Mouse (Mus musculus) hindbrain, embryonic 14.5 days (tissue): ENCODE results near the gene Krtap16-1. TPM values are rescaled to one million over a fixed set of nuclear protein-coding genes. Genes with fewer than 3 reads are reported as not detected.

Experiments used
- ATAC-seq: fragments of 200-750 bp; cut with Nextera tagmentation; 2 replicates; pipeline ENCODE4 v1.8.0; 2017; ENCODE audit warnings: moderate number of reproducible peaks, mild to moderate bottlenecking, moderate TSS enrichment, moderate library complexity; ENCODE audit not compliant: low FRiP score
- DNase-seq: peaks from one replicate; pipeline ENCODE4 v3.0.0-alpha.2; 2015; ENCODE audit warnings: low spot score
- H3K27ac ChIP-seq: fragments of 300-500 bp; sonication (generic); 2 replicates; pipeline ENCODE4 v1.5.1; 2014; ENCODE audit warnings: mild to moderate bottlenecking, moderate library complexity
- H3K27me3 ChIP-seq: fragments of 300-500 bp; sonication (generic); 2 replicates; pipeline ENCODE4 v1.6.1; 2014; ENCODE audit warnings: mild to moderate bottlenecking, low read length, mixed read lengths; ENCODE audit not compliant: control insufficient read depth, insufficient read depth
- H3K36me3 ChIP-seq: fragments of 300-500 bp; sonication (generic); replicated peaks from 2 replicates; pipeline ENCODE4 v1.6.1; 2014; ENCODE audit not compliant: control insufficient read depth, insufficient read depth
- H3K4me1 ChIP-seq: fragments of 300-500 bp; sonication (generic); replicated peaks from 2 replicates; pipeline ENCODE4 v1.6.1; 2014; ENCODE audit warnings: antibody characterized with exemption, low read length, mixed read lengths; ENCODE audit not compliant: control insufficient read depth, insufficient read depth
- H3K4me2 ChIP-seq: fragments of 300-500 bp; sonication (generic); replicated peaks from 2 replicates; pipeline ENCODE4 v1.6.1; 2014; ENCODE audit warnings: mild to moderate bottlenecking, moderate library complexity
- H3K4me3 ChIP-seq: fragments of 300-500 bp; sonication (generic); replicated peaks from 2 replicates; pipeline ENCODE4 v1.5.1; 2014; ENCODE audit warnings: mild to moderate bottlenecking, low read length
- H3K9ac ChIP-seq: fragments of 300-500 bp; sonication (generic); 2 replicates; pipeline ENCODE4 v1.6.1; 2014
- H3K9me3 ChIP-seq: fragments of 300-500 bp; sonication (generic); 2 replicates; pipeline ENCODE4 v1.6.1; 2016; ENCODE audit warnings: low read length; ENCODE audit not compliant: control insufficient read depth
- WGBS: fragments of 180-500 bp; shearing (Covaris S2); extraction: QIAGEN DNeasy Blood & Tissue Kit; methylation state at CpG from one replicate; pipeline ENCODE4 v1.1.7; 2014; 5-methylcytosine and 5-hydroxymethylcytosine counted together
- polyA plus RNA-seq: library from polyadenylated mRNA; unstranded; fragments of >200 nt; fragmentation: Nextera tagmentation; extraction: Ambion mirVana; gene quantifications from 2 replicates; pipeline ENCODE4 v1.2.1, GENCODE M21; 2014

Gene Krtap16-1
- polyA plus RNA-seq, 1 experiment from 2014 or later, result 0.16 TPM

DNA sequence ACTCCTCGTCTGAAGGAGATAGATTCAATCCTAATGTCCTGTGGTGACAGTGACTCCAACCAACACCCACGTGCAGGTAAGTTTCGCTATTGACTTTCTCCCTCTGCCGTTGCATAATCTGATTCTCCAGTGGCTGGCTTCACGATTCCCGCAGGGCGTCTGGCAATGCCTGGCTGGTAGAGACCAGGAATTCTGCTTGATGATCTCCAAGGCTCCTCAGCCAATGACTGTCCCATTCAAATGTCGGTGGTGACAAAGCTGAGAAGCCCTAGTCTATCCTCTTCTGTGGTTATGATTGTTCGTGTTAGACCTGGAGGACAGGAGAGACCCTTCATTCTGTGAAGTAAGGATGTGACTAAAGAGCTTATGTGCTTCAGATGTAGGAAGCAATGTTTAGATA is 3.7 kb downstream of the Krtap16-1 start:
- H3K9me3 ChIP-seq, result no peaks in the 10 kb centered on the region
- DNase-seq, result no peak
- no peaks in the 10 kb centered on the region for H3K27me3 ChIP-seq
- H3K4me3 ChIP-seq, result no peak overlapping the region
- no peak for ATAC-seq
- no peak overlapping the region for H3K27ac ChIP-seq
- H3K4me2 ChIP-seq, result no peak overlapping the region
- no peaks in the 10 kb centered on the region for H3K4me1 ChIP-seq
- WGBS, result 91% methylated on average over 9 of the region's 9 CpGs
- no peak overlapping the region for H3K9ac ChIP-seq
- no peaks in the 10 kb centered on the region for H3K36me3 ChIP-seq

- Histone ChIP-seq H3K27ac (no peak within 1 kb of the TSS), H3K4me3 (no peak within 1 kb of the TSS), H3K9me3 (peaks cover 4% of the 10 kb centered on the region), H3K36me3 (no peaks in the 10 kb centered on the region), H3K4me2 (no peak within 1 kb of the TSS), H3K9ac (no peak within 1 kb of the TSS), H3K27me3 (no peaks in the 10 kb centered on the region), H3K4me1 (no peaks in the 10 kb centered on the region)
- DNase-seq, result no peak
- ATAC-seq, result no peak
- 70% methylated on average over 5 of the region's 5 CpGs for WGBS
These were observed 7.4 kb downstream of the Krtap16-1 start, which contains the start of gene Krtap29-1 for GRCm38 (mm10) chr11:99978953-99979352. Krtap29-1 (minus strand) TSS chr11:99979053.

GRCm38 (mm10) chr11:99965961-99966360 is 20.4 kb downstream of the Krtap16-1 start:
- Histone ChIP-seq H3K4me3 (no peak overlapping the region), H3K36me3 (no peaks in the 10 kb centered on the region), H3K27me3 (no peaks in the 10 kb centered on the region), H3K27ac (no peak overlapping the region), H3K9me3 (no peaks in the 10 kb centered on the region), H3K9ac (no peak overlapping the region), H3K4me2 (no peak overlapping the region), H3K4me1 (no peaks in the 10 kb centered on the region)
- 80% methylated on average over 2 of the region's 2 CpGs for WGBS
- no peak for DNase-seq
- no peak for ATAC-seq

GRCm38 (mm10) chr11:99964213-99964612 is 22.2 kb downstream of the Krtap16-1 start:
- Histone ChIP-seq H3K4me2 (no peak overlapping the region), H3K9ac (no peak overlapping the region), H3K36me3 (no peaks in the 10 kb centered on the region), H3K27me3 (no peaks in the 10 kb centered on the region), H3K4me1 (no peaks in the 10 kb centered on the region), H3K9me3 (no peaks in the 10 kb centered on the region), H3K27ac (no peak overlapping the region), H3K4me3 (no peak overlapping the region)
- no peak for ATAC-seq
- no peak for DNase-seq
- WGBS, result 44% methylated on average over 6 of the region's 6 CpGs

GRCm38 (mm10) chr11:99948175-99948574 is 38.2 kb downstream of the Krtap16-1 start, which contains the start of gene Krtap9-5:
Krtap9-5 (plus strand) TSS chr11:99948475.
- Histone ChIP-seq H3K36me3 (no peaks in the 10 kb centered on the region), H3K4me2 (no peak within 1 kb of the TSS), H3K27ac (no peak within 1 kb of the TSS), H3K9me3 (0 out of 2 replicates have a peak, but pooled peaks cover under 1% of the 10 kb centered on the region), H3K27me3 (no peaks in the 10 kb centered on the region), H3K4me3 (no peak within 1 kb of the TSS), H3K4me1 (no peaks in the 10 kb centered on the region), H3K9ac (no peak within 1 kb of the TSS)
- ATAC-seq, result no peak
- WGBS, result 93% methylated on average over 2 of the region's 2 CpGs
- DNase-seq, result no peak

DNA sequence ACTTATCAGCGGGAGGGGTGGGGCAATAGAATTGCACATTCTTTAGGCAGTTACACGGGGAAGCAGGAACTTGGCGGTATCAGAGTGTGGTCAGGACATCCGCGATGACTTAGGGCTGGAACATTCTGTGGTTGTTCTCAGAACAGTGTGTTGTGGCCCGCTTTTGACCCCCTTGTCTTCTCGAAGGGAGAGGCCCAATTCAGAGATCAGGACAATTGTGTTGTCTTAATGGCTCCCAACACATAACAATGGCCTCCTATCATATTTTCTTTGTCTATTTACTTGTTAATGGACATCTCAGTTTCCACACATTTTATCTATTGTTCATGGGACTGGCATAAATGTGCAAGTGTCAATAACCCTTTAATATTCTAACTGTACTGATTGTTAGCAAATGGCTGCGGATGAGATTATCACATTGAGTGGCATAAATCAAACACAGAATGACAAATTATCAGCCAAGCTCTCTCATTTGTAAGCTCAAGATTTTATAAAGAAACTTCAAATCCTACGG is 48.6 kb downstream of the Krtap16-1 start:
- DNase-seq (no peak), ATAC-seq (no peak)
- no peak overlapping the region for H3K27ac ChIP-seq
- no peak overlapping the region for H3K4me2 ChIP-seq
- WGBS, result 88% methylated on average over 9 of the region's 9 CpGs
- no peak overlapping the region for H3K4me3 ChIP-seq
- H3K27me3 ChIP-seq, result no peaks in the 10 kb centered on the region
- H3K9me3 ChIP-seq, result no peaks in the 10 kb centered on the region
- no peak overlapping the region for H3K9ac ChIP-seq
- no peaks in the 10 kb centered on the region for H3K4me1 ChIP-seq
- H3K36me3 ChIP-seq, result no peaks in the 10 kb centered on the region

GRCm38 (mm10) chr11:99935991-99936390 is 50.4 kb downstream of the Krtap16-1 start, which contains the start of gene Krtap31-2:
Krtap31-2 (plus strand) TSS chr11:99936291.
- H3K4me1 ChIP-seq, result no peaks in the 10 kb centered on the region
- H3K4me3 ChIP-seq, result no peak within 1 kb of the TSS
- no peaks in the 10 kb centered on the region for H3K36me3 ChIP-seq
- ATAC-seq (no peak), DNase-seq (no peak)
- H3K27me3 ChIP-seq, result no peaks in the 10 kb centered on the region
- no peaks in the 10 kb centered on the region for H3K9me3 ChIP-seq
- 90% methylated on average over 1 of the region's 1 CpGs for WGBS
- H3K4me2 ChIP-seq, result no peak within 1 kb of the TSS
- no peak within 1 kb of the TSS for H3K27ac ChIP-seq
- no peak within 1 kb of the TSS for H3K9ac ChIP-seq

Other genes with a start within 250 kb of the Krtap16-1 start
- gene Gm11595, start 213.7 kb downstream of the Krtap16-1 start, polyA plus RNA-seq, result not detected in 2 replicates
- not detected in 2 replicates for gene Krtap4-8, start 205.9 kb downstream of the Krtap16-1 start, polyA plus RNA-seq
- not detected in 2 replicates for gene Krtap4-9, start 201.4 kb downstream of the Krtap16-1 start, polyA plus RNA-seq
- not detected in 2 replicates for gene Gm11596, start 193.1 kb downstream of the Krtap16-1 start, polyA plus RNA-seq
- not detected in 2 replicates for gene Gm11569, start 187.7 kb downstream of the Krtap16-1 start, polyA plus RNA-seq
- gene Gm11554, start 182.2 kb downstream of the Krtap16-1 start, polyA plus RNA-seq, result not detected in 2 replicates
- gene Krtap4-13, start 176.7 kb downstream of the Krtap16-1 start, polyA plus RNA-seq, result not detected in 2 replicates
- not detected in 2 replicates for gene Gm11564, start 170.9 kb downstream of the Krtap16-1 start, polyA plus RNA-seq
- gene 2300003K06Rik, start 148.5 kb downstream of the Krtap16-1 start, polyA plus RNA-seq, result not detected in 2 replicates
- gene Krtap4-16, start 135.0 kb downstream of the Krtap16-1 start, polyA plus RNA-seq, result not detected in 2 replicates
- not detected in 2 replicates for gene Gm11568, start 128.7 kb downstream of the Krtap16-1 start, polyA plus RNA-seq
- gene Gm11559, start 122.1 kb downstream of the Krtap16-1 start, polyA plus RNA-seq, result not detected in 2 replicates
- gene Krtap9-1, start 113.2 kb downstream of the Krtap16-1 start, polyA plus RNA-seq, result not detected in 2 replicates
- not detected in 2 replicates for gene Gm11567, start 107.4 kb downstream of the Krtap16-1 start, polyA plus RNA-seq
- gene Krtap31-1, start 78.7 kb downstream of the Krtap16-1 start, polyA plus RNA-seq, result not detected in 2 replicates
- gene Gm11565, start 71.8 kb downstream of the Krtap16-1 start, polyA plus RNA-seq, result not detected in 2 replicates
- not detected in 2 replicates for gene Krtap31-2, start 50.3 kb downstream of the Krtap16-1 start, polyA plus RNA-seq
- gene Krtap9-5, start 38.1 kb downstream of the Krtap16-1 start, polyA plus RNA-seq, result not detected in 2 replicates
- gene Krtap29-1, start 7.5 kb downstream of the Krtap16-1 start, polyA plus RNA-seq, result not detected in 2 replicates
- gene Krtap17-1, start 7.4 kb upstream of the Krtap16-1 start, polyA plus RNA-seq, result 0.86 and 1.5 TPM in 2 replicates
- not detected in 2 replicates for gene Krt33a, start 29.6 kb upstream of the Krtap16-1 start, polyA plus RNA-seq
- 0.13 TPM in 1 of 2 replicates, not detected in the other for gene Krt33b, start 43.3 kb upstream of the Krtap16-1 start, polyA plus RNA-seq
- not detected in 2 replicates for gene Krt34, start 55.0 kb upstream of the Krtap16-1 start, polyA plus RNA-seq
- not detected in 2 replicates for gene Krt31, start 64.0 kb upstream of the Krtap16-1 start, polyA plus RNA-seq
- not detected in 2 replicates for gene Krt32, start 101.6 kb upstream of the Krtap16-1 start, polyA plus RNA-seq
- not detected in 2 replicates for gene Krt35, start 109.6 kb upstream of the Krtap16-1 start, polyA plus RNA-seq
- not detected in 2 replicates for gene Krt36, start 119.0 kb upstream of the Krtap16-1 start, polyA plus RNA-seq
- gene Krt13, start 135.0 kb upstream of the Krtap16-1 start, polyA plus RNA-seq, result not detected in 2 replicates
- 0.15 and 0.16 TPM in 2 replicates for gene Krt15, start 149.3 kb upstream of the Krtap16-1 start, polyA plus RNA-seq
- 0.87 and 0.90 TPM in 2 replicates for gene Krt19, start 162.1 kb upstream of the Krtap16-1 start, polyA plus RNA-seq
- not detected in 2 replicates for gene Krt9, start 206.6 kb upstream of the Krtap16-1 start, polyA plus RNA-seq
- gene Krt14, start 221.0 kb upstream of the Krtap16-1 start, polyA plus RNA-seq, result 0.23 TPM in 1 of 2 replicates, not detected in the other